Mouse (Mus musculus): ENCODE results near the gene Barhl2. TPM values are rescaled to one million over a fixed set of nuclear protein-coding genes. Genes with fewer than 3 reads are reported as not detected.

Barhl2 gene
- total RNA-seq, 2 experiments from 2014 or later = 0.82 to 0.95 TPM

GRCm38 (mm10) chr5:106438916-106439315 is 19.1 kb downstream of the Barhl2 start:
- H3K27ac ChIP-seq = no peak overlapping the region
- no peak overlapping the region for H3K4me3 ChIP-seq
- no peak for DNase-seq (ENCODE audit: extremely low spot score in 1 of 2, low spot score in 2 of 2)
- intact Hi-C loops (cut with DNase I) = no loop called here
- no peak for TF ChIP-seq CTCF (IDR thresholded peaks at IDR 0.05)

GRCm38 (mm10) chr5:106426069-106426468 is 31.9 kb downstream of the Barhl2 start:
- H3K4me3 ChIP-seq = no peak overlapping the region
- no peak for DNase-seq (ENCODE audit: extremely low spot score in 1 of 2, low spot score in 2 of 2)
- H3K27ac ChIP-seq = no peak overlapping the region
- intact Hi-C loops (cut with DNase I) = no loop called here
- TF ChIP-seq CTCF (IDR thresholded peaks at IDR 0.05) = no peak

GRCm38 (mm10) chr5:106420871-106421270 is 37.1 kb downstream of the Barhl2 start:
- no peak overlapping the region for H3K4me3 ChIP-seq
- H3K27ac ChIP-seq = no peak overlapping the region
- intact Hi-C loops (cut with DNase I) = no loop called here
- peak in 1 of 2 experiments; percentile 10 for DNase-seq (ENCODE audit: extremely low spot score in 1 of 2, low spot score in 2 of 2)
- no peak for TF ChIP-seq CTCF (IDR thresholded peaks at IDR 0.05)

GRCm38 (mm10) chr5:106420370-106420769 is 37.6 kb downstream of the Barhl2 start:
- Histone ChIP-seq H3K4me3 (no peak overlapping the region), H3K27ac (no peak overlapping the region)
- intact Hi-C loops (cut with DNase I) = no loop called here
- TF ChIP-seq CTCF (IDR thresholded peaks at IDR 0.05) = no peak
- no peak for DNase-seq (ENCODE audit: extremely low spot score in 1 of 2, low spot score in 2 of 2)

GRCm38 (mm10) chr5:106417210-106417609 is 40.8 kb downstream of the Barhl2 start:
- Histone ChIP-seq H3K27ac (no peak overlapping the region), H3K4me3 (no peak overlapping the region)
- peak; percentile 37 for TF ChIP-seq CTCF (IDR thresholded peaks at IDR 0.05)
- intact Hi-C loops (cut with DNase I) = no loop called here
- DNase-seq (ENCODE audit: extremely low spot score in 1 of 2, low spot score in 2 of 2) = no peak

GRCm38 (mm10) chr5:106416550-106416949 is 41.4 kb downstream of the Barhl2 start:
- Histone ChIP-seq H3K27ac (no peak overlapping the region), H3K4me3 (no peak overlapping the region)
- TF ChIP-seq CTCF (IDR thresholded peaks at IDR 0.05) = no peak
- intact Hi-C loops (cut with DNase I) = no loop called here
- DNase-seq (ENCODE audit: extremely low spot score in 1 of 2, low spot score in 2 of 2) = no peak

GRCm38 (mm10) chr5:106415734-106416133 is 42.2 kb downstream of the Barhl2 start:
- H3K27ac ChIP-seq = no peak overlapping the region
- no peak overlapping the region for H3K4me3 ChIP-seq
- intact Hi-C loops (cut with DNase I) = no loop called here
- no peak for DNase-seq (ENCODE audit: extremely low spot score in 1 of 2, low spot score in 2 of 2)
- TF ChIP-seq CTCF (IDR thresholded peaks at IDR 0.05) = no peak

GRCm38 (mm10) chr5:106402761-106403160 is 55.2 kb downstream of the Barhl2 start:
- H3K27ac ChIP-seq = no peak overlapping the region

More at GRCm38 (mm10) chr5:106402761-106403160, 55.2 kb downstream of the Barhl2 start:
- TF ChIP-seq CTCF (IDR thresholded peaks at IDR 0.05) = no peak
- no peak for DNase-seq (ENCODE audit: extremely low spot score in 1 of 2, low spot score in 2 of 2)
- H3K4me3 ChIP-seq = no peak overlapping the region
- intact Hi-C loops (cut with DNase I) = no loop called here

Other genes with a start within 250 kb of the Barhl2 start
- not detected for gene Gm17304, start 150.9 kb upstream of the Barhl2 start, total RNA-seq (2021)
- gene Zfp644, start 239.1 kb upstream of the Barhl2 start, total RNA-seq (2021) = 100 to 1,000 TPM; 113 to 118 TPM